Mouse (Mus musculus): ENCODE measurements around the gene Pomp. TPM values are rescaled to one million over a fixed set of nuclear protein-coding genes. Genes with fewer than 3 reads are reported as not detected.

Pomp gene
- polyA plus RNA-seq, 1 experiment = 18.7 TPM

DNA sequence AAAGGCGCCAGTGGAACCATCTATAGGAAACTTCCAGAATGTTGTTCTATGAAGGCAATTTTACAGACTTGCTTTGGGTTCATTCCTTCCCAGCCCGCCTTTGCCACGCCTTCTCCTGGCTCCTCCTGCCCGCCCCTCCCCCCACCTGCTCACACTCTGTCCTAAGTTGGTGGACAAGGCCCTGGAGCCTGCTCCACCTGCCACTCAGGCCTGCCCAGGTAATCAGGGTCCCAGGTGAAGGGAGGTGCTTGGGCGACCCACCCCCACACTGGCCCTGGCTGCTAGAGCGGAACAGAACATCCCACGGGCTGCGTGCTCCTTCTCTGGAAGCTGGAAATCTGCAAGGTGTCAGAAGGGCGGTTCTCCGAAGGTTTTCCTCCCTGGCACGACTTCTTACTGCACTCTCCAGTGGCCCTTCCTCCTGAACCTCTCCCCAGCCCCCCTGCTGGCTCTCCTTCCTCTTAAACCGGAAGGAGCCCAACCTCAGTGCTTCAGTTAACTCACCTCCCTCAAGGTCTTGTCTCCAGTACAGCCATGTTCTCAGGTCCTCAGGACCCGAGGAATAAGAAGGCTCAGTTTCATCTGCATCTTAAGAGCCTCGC is 53.1 kb downstream of the Pomp start:
- TF ChIP-seq CTCF (IDR thresholded peaks at IDR 0.05; ENCODE audit: extremely low read depth, insufficient read length, insufficient replicate concordance, low read depth, low read length) = no peak
- TF ChIP-seq POLR2A (IDR thresholded peaks at IDR 0.05; ENCODE audit: low read depth, low read length) = no peak
- 31% methylated on average over 14 of the region's 14 CpGs for WGBS
- peaks cover 20% of the 10 kb centered on the region for H3K4me1 ChIP-seq (ENCODE audit: control insufficient read depth, insufficient read depth, insufficient read length, low read length)
- no peak overlapping the region for H3K4me3 ChIP-seq (ENCODE audit: low read depth, low read length)
- 0 out of 2 replicates have a peak overlapping the region, but pooled peaks have one; percentile 3 for H3K27ac ChIP-seq (ENCODE audit: insufficient read depth, low read depth, low read length)
- H3K36me3 ChIP-seq (ENCODE audit: control insufficient read depth, insufficient read depth, low read length) = no peaks in the 10 kb centered on the region
- H3K27me3 ChIP-seq (ENCODE audit: control insufficient read depth, insufficient read depth, low read length) = no peaks in the 10 kb centered on the region

DNA sequence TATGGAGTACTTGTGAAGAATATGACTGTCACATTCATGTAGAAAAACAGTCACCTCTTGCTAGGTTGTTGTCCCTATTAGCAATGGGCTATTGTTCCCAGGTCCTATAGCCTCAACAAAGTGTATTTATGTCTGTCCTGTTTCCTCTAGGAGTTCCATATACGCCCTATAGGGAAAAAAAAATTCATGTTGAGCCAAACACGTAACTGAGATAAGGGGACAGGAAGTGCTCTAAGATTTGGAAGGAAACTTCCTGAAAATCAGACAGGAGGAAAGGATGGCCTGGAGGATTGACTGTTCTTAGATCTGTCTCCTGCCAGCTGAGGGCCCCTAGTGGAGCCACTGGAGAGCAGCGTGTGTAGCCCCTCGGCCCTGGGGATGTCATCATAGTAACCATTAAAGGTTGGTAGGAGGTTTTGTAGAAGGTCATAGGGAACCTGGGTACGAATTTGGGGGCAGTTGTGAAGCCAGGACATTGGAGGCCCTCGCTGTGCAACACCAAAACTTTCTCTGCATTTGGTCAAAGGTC is 54.8 kb downstream of the Pomp start:
- Histone ChIP-seq H3K4me1 (ENCODE audit: control insufficient read depth, insufficient read depth, insufficient read length, low read length) (peaks cover 18% of the 10 kb centered on the region), H3K27me3 (ENCODE audit: control insufficient read depth, insufficient read depth, low read length) (no peaks in the 10 kb centered on the region), H3K4me3 (ENCODE audit: low read depth, low read length) (no peak overlapping the region), H3K27ac (ENCODE audit: insufficient read depth, low read depth, low read length) (no peak overlapping the region), H3K36me3 (ENCODE audit: control insufficient read depth, insufficient read depth, low read length) (no peaks in the 10 kb centered on the region)
- TF ChIP-seq POLR2A (IDR thresholded peaks at IDR 0.05; ENCODE audit: low read depth, low read length) (no peak), CTCF (IDR thresholded peaks at IDR 0.05; ENCODE audit: extremely low read depth, insufficient read length, insufficient replicate concordance, low read depth, low read length) (no peak)
- 42% methylated on average over 6 of the region's 6 CpGs for WGBS

DNA sequence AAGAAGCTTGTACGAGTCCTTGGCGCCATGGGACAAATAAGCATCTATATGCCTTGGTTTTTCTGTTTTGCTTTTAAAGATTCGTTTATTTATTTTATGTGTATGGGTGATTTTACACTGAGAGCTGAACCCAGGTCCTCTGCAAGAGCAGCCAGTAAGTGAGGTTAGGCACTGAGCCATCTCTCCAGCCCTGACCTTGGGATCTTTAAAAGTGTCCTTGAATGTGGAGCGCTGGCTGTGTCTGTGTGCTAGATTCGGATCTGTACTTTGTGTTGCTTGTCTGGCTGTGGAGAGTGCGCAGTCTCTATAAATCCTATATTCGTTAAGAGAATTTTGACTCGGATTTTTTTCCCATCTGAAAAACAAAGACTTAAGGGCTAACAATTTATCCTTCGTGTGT is 55.9 kb downstream of the Pomp start:
- WGBS = 84% methylated on average over 9 of the region's 9 CpGs
- Histone ChIP-seq H3K27ac (ENCODE audit: insufficient read depth, low read depth, low read length) (no peak overlapping the region), H3K4me1 (ENCODE audit: control insufficient read depth, insufficient read depth, insufficient read length, low read length) (peaks cover 15% of the 10 kb centered on the region), H3K27me3 (ENCODE audit: control insufficient read depth, insufficient read depth, low read length) (no peaks in the 10 kb centered on the region), H3K4me3 (ENCODE audit: low read depth, low read length) (no peak overlapping the region), H3K36me3 (ENCODE audit: control insufficient read depth, insufficient read depth, low read length) (no peaks in the 10 kb centered on the region)
- TF ChIP-seq POLR2A (IDR thresholded peaks at IDR 0.05; ENCODE audit: low read depth, low read length) (no peak), CTCF (IDR thresholded peaks at IDR 0.05; ENCODE audit: extremely low read depth, insufficient read length, insufficient replicate concordance, low read depth, low read length) (no peak)

DNA sequence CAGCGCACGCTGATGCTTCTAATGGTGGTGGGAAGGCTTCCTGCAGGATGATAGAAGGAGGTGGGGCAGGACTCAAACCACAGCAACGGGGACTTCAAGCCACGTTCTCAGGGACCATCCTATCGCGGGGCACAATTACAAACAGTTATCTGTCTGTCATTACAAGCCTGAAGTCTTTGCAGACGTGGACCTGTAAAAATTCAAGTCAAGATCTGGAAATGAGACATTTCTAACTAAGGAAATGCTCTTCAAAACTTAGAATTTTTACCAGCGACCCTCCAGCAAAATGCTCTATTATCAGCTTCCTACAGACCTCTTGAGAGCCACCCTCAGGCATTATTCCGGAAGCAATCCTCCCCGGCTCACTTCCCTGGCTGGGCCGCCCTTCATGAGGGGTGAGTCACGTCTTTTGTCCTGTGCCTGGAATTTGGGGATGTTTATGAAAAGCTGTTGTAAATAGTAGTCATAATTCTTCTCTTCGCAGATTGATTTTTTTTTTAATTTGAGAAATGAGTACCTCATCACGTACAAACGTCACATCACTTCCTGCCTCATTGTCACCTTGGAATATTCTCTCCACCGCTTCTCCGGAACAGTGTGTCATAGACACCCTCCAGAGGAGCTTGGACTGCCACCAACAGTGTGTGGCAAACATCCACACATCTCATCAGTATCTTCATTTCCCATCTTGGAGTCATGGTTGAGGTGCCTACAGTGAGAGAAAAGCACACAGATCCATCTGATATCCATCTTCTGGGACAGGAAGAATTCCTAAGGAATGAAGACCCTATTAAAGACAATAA is 58.0 kb downstream of the Pomp start:
- no peaks in the 10 kb centered on the region for H3K36me3 ChIP-seq (ENCODE audit: control insufficient read depth, insufficient read depth, low read length)
- peaks cover 6% of the 10 kb centered on the region; the same call in 1 of the 2 replicates for H3K4me1 ChIP-seq (ENCODE audit: control insufficient read depth, insufficient read depth, insufficient read length, low read length)
- 56% methylated on average over 17 of the region's 17 CpGs for WGBS
- H3K27ac ChIP-seq (ENCODE audit: insufficient read depth, low read depth, low read length) = 0 out of 2 replicates have a peak overlapping the region, but pooled peaks have one; percentile 6
- H3K4me3 ChIP-seq (ENCODE audit: low read depth, low read length) = no peak overlapping the region
- no peaks in the 10 kb centered on the region for H3K27me3 ChIP-seq (ENCODE audit: control insufficient read depth, insufficient read depth, low read length)
- TF ChIP-seq POLR2A (IDR thresholded peaks at IDR 0.05; ENCODE audit: low read depth, low read length) (no peak), CTCF (IDR thresholded peaks at IDR 0.05; ENCODE audit: extremely low read depth, insufficient read length, insufficient replicate concordance, low read depth, low read length) (no peak)

DNA sequence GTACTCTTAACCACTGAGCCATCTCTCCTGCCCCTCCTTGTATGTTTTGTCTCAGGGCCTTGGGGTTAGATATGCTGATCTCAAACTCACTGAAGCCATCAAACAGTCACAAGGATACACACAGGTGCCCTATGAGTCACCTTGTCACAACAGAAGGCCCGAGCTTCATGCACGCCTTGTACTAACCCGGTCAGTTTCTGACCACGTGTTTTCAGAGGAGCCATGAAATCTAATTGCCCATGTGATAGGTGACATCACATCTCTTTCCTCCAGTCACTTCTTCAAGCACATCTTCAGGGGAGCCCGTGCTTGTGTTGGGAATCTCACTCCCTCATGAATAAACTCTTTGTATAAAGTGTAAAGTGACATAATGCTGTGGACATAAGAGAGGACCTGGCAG is 64.4 kb downstream of the Pomp start:
- no peak for TF ChIP-seq CTCF (IDR thresholded peaks at IDR 0.05; ENCODE audit: extremely low read depth, insufficient read length, insufficient replicate concordance, low read depth, low read length)
- no peak for TF ChIP-seq POLR2A (IDR thresholded peaks at IDR 0.05; ENCODE audit: low read depth, low read length)
- Histone ChIP-seq H3K27ac (ENCODE audit: insufficient read depth, low read depth, low read length) (no peak overlapping the region), H3K27me3 (ENCODE audit: control insufficient read depth, insufficient read depth, low read length) (no peaks in the 10 kb centered on the region), H3K4me3 (ENCODE audit: low read depth, low read length) (no peak overlapping the region), H3K4me1 (ENCODE audit: control insufficient read depth, insufficient read depth, insufficient read length, low read length) (0 out of 2 replicates have a peak, but pooled peaks cover 2% of the 10 kb centered on the region), H3K36me3 (ENCODE audit: control insufficient read depth, insufficient read depth, low read length) (no peaks in the 10 kb centered on the region)
- WGBS = 37% methylated on average over 5 of the region's 5 CpGs

Other genes starting within 250 kb of the Pomp start
- 2.5 and 3.6 TPM in 2 replicates for gene Flt1, start 134.4 kb upstream of the Pomp start, polyA plus RNA-seq (2012; rRNA removed)
- gene Slc46a3, start 34.4 kb downstream of the Pomp start, polyA plus RNA-seq (2012; rRNA removed) = 83.8 and 259 TPM in 2 replicates
- 1.8 and 3.9 TPM in 2 replicates for gene Mtus2, start 96.9 kb downstream of the Pomp start, polyA plus RNA-seq (2012; rRNA removed)

All from small intestine, adult 2 months (tissue).